Mouse (Mus musculus) cortical plate, adult 2 months (tissue): ENCODE measurements around the gene Cdpf1.

Experiments
- CTCF ChIP-seq: fragments of 200-500 bp; IDR thresholded peaks from 2 replicates; pipeline ENCODE4 v1.5.1; 2011; ENCODE audit warnings: mild to moderate bottlenecking, control low read depth, low read length; ENCODE audit not compliant: insufficient read depth; ENCODE audit errors: extremely low read depth
- POLR2A ChIP-seq: fragments of 200-500 bp; IDR thresholded peaks from 2 replicates; pipeline ENCODE4 v1.6.1; 2011; ENCODE audit warnings: mild to moderate bottlenecking, low read length, control low read depth; ENCODE audit not compliant: insufficient read depth; ENCODE audit errors: extremely low read depth

DNA sequence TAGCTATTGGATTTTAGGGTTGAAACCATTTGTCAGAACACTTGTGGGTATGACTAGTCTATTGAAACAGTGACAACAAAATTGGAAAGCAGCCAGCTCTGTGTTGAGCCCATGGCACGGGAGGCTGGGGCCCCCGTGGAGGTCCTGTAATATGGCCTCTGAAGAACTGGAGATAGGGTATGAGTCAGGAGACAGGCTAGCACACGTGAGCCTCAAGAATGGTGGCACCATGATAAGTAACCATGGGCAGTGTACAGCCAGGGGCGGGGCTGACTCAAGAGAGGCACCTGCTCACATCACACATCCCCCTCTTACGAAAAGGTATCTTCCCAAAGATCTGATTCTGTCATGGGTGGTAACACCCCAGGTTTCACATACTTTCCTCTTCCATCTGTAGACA lies 24.8 kb downstream of the Cdpf1 start:
- TF ChIP-seq CTCF: no peak
- no peak for TF ChIP-seq POLR2A
